Mouse (Mus musculus) kidney, adult 18-20 months (tissue): Measurements from ENCODE around the gene Doxl2.

Experiments
- DNase-seq: peaks from one replicate; pipeline ENCODE4 v3.0.0; 2021

The Doxl2 gene

GRCm38 (mm10) chr6:49011191-49011590, 36.4 kb downstream of the Doxl2 start:
- DNase-seq: no peak

DNA sequence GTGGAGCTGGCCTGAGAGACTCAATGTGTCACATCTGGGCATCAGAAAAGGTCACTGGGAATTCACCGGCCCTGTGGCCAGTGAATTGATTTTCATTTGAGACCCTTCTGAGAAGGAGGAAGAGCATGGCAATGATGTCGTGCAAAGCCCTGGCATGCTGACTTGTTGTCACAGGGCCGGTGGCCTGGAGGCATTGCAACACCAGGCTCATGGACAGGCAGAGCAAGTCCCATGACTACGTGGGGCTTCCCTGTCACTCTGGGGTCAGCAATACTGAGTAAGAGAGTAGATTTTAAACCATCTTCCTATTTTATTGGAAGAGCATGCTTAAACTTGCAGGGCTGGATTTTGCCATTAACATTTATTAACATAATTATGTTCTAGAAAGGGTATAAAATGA, 38.3 kb downstream of the Doxl2 start:
- no peak for DNase-seq

DNA sequence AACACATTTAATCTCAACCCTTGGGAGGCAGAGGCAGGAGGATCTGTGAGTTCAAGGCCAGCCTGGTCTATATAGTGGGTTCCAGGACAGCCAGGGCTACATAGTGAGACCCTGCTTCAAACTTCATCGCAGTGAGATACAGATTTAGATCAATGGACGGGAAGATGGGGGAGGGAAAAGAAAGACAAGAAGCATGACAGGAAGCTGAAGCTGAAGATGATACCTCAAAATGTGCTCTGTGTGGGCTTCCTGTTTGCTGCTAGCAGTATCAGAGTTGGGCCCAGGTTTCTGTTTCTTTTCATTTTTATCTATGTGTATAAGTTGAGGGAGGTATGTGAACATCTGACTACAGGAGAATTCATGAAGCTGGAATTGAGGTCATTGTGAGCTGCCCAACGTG, 38.7 kb downstream of the Doxl2 start:
- DNase-seq: no peak

- no peak for DNase-seq
Observed at GRCm38 (mm10) chr6:49017150-49017549, 42.4 kb downstream of the Doxl2 start.

- DNase-seq: no peak
Observed at GRCm38 (mm10) chr6:49019341-49019740, 44.6 kb downstream of the Doxl2 start.

- DNase-seq: no peak
Observed at GRCm38 (mm10) chr6:49021141-49022012, 46.6 kb downstream of the Doxl2 start.

DNA sequence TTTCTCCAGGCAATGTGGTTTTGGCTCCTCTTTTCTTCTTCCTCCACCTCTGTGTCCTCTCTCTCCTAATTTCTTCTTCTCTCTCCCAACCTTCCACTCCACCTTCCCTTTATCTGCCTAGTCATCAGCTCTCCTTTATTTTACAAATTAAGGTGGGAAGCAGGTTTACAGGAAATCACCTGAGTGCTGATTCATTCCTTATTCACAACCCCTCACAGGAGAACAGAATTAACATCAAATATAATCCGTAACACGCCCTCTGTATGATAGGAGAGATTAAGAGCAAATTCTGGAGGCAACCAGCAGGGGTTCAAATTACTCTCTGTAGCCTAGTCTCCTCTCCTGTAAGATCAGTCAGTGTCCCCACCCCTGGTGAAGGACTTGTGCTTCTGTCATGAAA, 47.6 kb downstream of the Doxl2 start:
- DNase-seq: no peak

GRCm38 (mm10) chr6:49023315-49023714, 48.6 kb downstream of the Doxl2 start:
- DNase-seq: no peak

DNA sequence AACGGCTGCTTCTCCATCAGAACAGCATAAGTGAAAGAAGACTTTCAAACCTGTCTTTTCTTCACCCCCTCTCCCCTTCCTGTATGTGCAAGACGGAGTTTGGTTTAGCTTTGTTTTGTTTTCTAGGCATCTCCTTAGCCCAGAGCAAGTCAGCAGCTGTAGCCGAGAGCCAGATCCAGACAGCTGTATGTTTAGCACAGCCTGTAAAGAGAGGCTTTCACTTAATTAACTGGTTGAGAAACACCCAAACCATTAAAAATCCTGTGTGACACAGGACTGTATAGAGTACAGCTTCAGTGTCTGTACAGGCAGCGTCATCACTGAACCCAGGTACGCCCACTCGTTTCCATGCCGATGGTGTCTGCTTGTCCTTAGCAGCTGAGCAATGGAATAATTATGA, 50.5 kb downstream of the Doxl2 start:
- no peak for DNase-seq

DNA sequence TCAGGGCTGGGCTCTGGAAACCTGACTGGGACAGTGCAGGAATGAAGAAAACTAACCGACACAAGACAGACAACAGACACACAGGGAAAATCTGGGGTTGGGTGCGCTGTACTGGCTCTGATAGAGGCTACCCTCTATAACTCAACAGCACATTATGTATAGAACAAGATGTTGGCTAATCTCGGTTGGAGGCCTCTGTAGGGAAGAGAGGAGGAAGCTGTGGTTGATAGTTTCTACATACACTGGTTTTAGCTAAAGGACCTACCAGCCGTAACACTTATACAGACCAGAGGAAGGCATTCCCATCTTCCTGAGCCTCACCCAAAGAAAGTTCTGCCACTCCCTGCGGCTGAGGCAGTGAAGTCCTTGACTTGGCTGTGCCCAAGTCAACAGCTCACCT, 51.7 kb downstream of the Doxl2 start:
- DNase-seq: no peak

DNA sequence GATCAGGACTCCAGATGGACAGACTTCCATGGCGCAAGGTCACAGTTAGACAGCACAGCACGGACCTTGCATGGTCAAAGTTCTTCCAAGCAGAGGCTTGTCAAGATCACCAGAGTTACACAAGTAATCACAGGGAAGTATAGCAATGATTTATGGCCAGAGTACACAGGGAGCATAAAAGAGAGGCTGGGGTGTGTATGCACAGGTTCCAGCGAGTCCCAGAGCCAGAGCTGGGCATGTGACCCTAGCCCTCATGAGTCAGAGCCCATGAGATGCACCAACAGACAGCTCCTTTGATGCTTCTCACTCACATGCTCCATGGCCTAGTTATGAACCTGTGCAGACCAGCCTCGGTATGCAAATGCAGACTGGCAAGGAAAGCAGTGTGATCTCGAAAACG, 53.3 kb downstream of the Doxl2 start:
- DNase-seq: no peak
